Mouse (Mus musculus) liver, embryonic 14 days (tissue): Measurements from ENCODE around the gene Tada2a. TPM values are rescaled to one million over a fixed set of nuclear protein-coding genes. Genes with fewer than 3 reads are reported as not detected.

Experiments used
- polyA plus RNA-seq: library from polyadenylated mRNA; depleted of rRNA; stranded (reverse); fragments of >200 nt; gene quantifications from 2 replicates; pipeline ENCODE4 v1.2.3, GENCODE M21; 2012; rRNA removed

Gene Tada2a
- polyA plus RNA-seq: 11.2 and 11.3 TPM in 2 replicates

DNA sequence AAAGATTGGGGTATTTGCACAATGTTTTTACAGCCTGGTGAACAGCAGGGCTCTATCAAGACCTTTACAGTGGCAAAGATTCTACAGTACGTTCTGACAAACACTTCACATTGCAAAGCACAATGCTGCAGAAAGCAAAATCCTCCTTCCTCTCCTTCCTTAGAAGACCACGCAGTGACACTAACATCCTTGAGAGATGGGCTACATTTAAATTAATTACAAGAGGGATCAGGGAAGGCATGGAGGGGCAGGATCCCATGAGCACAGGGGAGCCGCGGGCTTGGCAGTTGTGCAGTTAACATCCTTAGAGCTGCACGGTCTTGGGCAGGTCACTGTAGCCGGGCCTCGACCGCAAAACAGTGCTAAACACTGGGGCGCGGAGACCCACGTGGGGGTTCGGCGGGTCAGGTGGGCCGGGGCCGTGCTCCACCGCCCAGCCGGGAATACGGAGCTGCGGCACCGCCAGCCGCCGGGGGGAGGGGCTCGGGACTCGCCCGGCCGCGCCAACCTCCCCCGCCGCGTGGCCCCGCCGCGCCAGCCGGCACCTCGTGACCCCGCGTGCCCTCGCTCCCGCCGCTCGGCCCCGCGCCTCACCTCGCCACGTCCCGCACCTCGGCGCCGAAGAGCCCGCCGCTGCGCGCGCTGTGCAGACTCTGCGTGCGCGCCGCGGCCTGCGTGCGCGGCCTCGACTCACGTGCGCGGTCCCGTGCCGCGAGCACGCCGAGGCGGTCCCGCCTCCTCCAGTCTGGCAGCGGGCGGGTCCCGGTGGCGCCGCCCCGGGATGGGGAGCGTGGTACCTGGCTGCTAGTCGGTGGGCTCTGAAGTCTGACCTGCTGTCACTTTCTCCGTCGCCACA, at the start of gene Tada2a, which contains the start of gene Acaca:
TSS of gene Tada2a (minus strand) at position 658 of the 856 bp plus-strand sequence.
TSS of gene Acaca (plus strand) at position 730 of the 856 bp plus-strand sequence.

GRCm38 (mm10) chr11:84167046-84167526, 37.7 kb upstream of the Tada2a start, which contains the start of gene Gm11437:
Gm11437 (minus strand) TSS chr11:84167476.

DNA sequence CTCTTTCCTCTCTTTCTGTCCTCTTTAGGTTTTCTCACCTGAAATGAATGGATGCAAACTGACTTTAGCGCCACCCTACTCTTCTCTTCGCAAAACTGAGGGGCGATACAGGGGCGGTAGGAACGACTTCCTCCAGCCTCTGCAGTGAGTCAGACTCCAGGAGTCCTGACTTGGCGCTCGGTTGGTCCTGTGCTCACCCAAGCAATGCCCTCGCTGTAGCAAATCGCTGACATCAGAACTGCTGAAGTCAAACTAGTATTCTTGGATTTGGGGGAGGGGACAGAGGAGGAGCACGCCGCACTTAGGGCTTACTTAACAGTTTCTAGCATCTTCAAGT, 60.4 kb downstream of the Tada2a start, which contains the start of gene Dusp14:
TSS of gene Dusp14 (minus strand) at position 228 of the 337 bp plus-strand sequence.

Other genes with a start within 250 kb of the Tada2a start
- 8.8 and 10.2 TPM in 2 replicates for gene Ddx52, start 187.5 kb downstream of the Tada2a start, polyA plus RNA-seq
- 3.7 and 4.1 TPM in 2 replicates for gene Synrg, start 165.2 kb downstream of the Tada2a start, polyA plus RNA-seq
- gene Dusp14, start 60.3 kb downstream of the Tada2a start, polyA plus RNA-seq: 0.55 and 0.69 TPM in 2 replicates
- 4.3 and 5.0 TPM in 2 replicates for gene Acaca, start 72 bp upstream of the Tada2a start, polyA plus RNA-seq
- gene Gm11437, start 37.9 kb upstream of the Tada2a start, polyA plus RNA-seq: not detected in 2 replicates